Mouse (Mus musculus) A20 (cell line): ENCODE measurements around the gene Gm20441.
A peak's percentile ranks its signal among the peaks of the same experiment; 100 is the strongest.
"Not testable (repeated sequence)": the region's sequence is repeated elsewhere in the genome, so short reads cannot be mapped to it uniquely, and the experiment has no call there.

Experiments used
- DNase-seq: peaks from one replicate; pipeline ENCODE4 v3.0.0-alpha.2; 2011; ENCODE audit warnings: low read depth, low spot score

The Gm20441 gene

DNA sequence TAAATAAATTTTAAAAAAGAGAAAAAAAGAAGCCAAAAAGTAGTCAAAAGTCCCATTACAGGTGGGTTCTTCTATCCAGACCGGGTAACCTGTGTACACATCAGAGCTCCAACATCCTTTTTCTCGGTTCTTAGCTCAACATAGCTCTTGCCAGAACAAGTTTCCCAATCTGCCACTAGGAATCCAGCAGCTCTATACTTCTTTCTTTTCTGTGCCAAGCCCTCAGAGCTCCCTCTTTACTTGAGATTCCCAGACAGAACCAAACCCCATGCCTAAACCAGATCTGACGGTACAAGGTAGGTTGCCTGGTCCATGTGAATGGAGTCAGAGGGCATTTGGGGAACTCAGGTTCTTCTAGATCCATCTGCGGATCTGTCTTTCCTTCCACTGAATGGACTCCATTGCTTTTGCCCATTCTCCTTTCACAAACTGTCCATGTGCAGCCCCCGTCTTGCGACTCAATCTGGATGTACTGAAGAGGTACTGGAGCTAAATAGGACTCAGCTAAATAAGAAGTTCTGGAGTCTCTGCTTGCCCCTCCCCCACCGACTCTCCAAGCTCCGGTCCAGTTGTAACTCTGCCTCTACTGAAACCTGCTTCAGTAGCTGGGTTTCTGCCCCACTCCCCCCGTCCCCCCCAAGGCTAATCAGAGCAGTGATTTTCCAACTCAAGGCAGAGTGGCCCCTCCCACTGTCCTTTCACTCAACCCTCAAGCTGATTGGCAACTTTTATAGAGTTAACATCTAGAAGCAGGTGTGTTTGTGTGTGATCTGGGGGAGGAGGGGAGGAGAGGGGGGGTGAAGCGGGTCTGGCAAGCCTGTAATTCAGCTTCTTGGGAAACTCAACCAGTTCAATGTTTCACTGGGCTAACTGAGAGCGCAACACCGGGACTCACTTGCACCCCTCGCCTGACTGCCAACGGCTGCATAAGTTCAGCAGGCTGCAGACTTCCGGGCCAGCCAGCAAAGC lies 1.3 kb downstream of the Gm20441 start:
- DNase-seq = peak; percentile 79

DNA sequence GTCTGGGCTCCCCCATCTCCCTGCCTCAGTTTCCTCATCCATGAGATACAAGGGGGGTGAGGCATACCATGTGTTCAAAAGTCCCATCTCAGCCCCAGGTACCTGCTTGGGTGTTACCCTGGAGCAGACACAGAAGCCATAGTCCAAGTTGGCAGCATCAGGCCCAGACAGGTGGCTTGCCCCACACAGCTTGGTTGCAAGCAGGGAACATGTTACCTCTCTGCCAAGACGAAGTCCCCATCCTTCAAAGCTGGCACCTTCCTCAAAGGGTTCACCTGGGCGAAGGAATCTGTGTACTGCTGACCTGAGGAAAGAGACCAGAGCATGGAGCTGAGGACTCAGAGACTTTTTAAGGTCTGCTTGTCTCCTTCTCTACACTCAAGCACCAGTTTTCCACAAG lies 2.9 kb downstream of the Gm20441 start:
- DNase-seq = no peak

DNA sequence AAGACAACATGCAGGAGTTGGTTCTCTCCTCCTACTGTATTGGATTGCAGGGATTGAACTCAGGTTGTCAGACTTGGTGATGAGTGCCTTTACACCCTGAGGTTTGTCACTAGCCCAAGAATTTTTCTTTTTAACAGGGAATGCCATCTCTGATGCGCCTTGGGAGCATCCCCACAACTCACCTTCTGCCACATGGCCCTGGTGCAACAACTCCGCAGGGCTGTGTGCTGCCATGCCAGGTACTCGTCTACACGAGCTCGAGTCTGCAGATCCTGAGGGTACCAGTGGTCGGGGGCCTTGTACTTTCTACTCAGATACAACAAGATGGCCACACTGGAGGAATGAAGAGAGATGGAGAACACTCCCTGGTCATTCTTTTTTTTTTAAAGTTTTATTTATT lies 4.2 kb downstream of the Gm20441 start:
- no peak for DNase-seq

DNA sequence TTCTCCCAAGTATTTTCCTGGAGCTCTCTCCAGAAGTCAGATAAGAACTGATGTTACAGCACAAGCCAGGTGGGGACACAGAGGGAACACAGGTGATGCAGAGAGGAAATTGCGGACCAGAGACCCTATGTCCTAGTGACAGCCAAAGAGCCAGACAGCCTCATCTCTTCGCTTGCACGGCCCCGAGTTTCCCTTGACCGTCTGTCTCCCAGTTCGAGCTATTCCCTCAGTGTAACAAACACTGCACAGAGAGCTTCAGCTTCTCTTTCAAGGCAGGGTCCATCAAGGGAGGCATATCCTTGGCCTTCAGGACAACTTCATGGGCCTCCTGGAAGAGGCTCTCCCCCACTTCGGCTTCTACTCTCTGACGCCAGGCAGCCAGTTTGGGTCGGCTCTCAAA lies 6.2 kb downstream of the Gm20441 start:
- no peak for DNase-seq

DNA sequence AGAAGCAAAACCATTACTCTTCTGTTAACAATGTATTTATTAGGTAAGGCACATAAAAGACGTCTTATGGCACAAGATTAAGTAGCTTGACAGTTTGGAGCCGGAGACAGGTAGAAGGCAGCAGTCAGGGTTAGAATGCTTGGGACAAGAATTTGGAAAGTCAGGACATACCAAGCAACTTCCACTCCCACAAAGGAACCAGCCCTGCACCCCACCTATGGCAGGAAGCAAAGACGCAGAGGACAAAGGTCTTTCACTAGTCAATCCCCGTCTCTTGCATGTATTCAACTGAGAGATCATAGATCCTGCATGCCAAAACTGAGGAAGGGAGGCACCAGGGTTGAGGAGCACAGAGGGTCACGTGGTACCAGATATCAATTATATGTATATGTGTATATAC lies 6.7 kb downstream of the Gm20441 start:
- no peak for DNase-seq

DNA sequence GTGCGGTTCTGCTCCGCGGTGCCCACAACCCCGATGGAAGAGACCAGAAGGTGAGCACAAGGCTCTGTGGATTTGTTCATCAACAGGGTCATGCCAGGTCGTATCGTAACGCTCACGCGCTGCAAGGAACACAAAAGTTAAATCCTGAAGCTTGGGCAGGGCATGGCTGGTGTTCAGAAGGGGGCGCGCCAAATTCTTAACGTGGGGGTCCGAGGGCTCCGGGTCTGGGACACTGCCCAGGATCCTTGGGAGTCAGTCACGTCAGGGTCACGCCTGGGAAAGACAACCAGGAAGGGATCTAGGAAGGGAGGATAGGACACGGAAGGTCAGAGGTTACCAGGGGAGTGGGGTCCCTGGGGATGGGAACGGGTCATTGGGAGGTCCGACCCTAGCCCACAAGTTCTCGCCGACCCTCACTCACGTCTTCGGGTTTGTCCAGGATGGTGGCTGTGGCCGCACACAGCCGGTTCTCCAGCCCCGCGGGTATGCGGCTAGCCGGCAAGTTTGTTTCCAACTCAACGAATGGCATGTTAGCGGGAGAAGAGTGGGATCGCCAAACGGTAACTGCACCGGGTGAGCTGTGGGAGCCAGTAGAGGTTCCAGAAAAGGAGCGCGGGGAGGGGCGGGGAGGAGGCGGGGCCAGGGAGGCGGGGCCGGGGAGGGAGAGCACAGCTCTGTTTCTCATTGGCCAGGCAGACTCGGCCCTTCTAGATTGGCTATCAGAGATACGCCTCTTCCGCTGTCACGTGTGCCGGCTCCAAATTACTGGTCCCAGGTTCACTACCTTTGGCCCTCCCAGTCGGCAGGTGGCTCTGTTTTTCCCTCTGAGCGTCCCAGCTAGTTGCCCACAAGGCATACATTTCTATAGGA lies 7.7 kb downstream of the Gm20441 start, which contains the start of gene Ddt:
Gene Ddt, minus strand, starts transcription at position 620 of the 870 bp plus-strand sequence.
- DNase-seq = peak; percentile 94

DNA sequence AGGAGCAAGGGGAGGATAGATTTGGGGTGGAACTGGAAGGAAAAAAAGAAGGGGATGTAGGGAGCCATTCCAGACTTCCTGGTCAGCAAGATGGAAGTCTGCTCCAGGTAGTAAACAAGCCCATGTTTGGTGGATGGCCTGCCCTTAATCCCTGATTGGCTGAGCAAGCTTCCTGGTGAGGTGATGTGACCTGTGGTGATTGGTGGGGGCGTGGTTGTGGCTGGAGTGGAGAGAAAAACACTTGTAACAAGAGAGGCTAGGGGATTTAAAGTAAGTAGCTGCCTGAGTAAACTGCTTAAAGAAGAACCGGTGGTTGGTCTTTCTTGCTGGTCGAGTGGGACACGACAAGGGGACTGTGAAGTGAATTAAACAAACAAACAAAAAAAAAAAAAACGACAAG lies 13.0 kb downstream of the Gm20441 start:
- not testable (repeated sequence) for DNase-seq

DNA sequence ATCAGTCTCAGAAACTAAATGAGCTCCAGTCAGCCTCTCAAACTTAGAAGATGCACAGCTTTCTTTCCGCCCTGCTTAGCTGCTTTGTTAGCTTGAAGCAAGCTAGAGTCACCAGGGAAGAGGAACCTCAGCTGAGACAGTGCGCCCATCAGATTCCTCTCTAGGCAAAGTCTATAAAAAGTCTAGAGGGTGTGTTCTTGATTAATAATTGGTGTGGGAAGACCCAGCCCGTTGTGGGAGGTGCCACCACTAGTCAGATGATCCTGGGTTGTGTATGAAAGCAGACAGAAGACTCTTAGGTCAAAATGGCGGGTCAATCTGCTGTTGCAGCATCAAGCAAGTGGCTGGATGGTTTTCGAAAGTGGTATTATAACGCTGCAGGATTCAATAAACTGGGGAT lies 13.9 kb downstream of the Gm20441 start:
- DNase-seq = no peak

DNA sequence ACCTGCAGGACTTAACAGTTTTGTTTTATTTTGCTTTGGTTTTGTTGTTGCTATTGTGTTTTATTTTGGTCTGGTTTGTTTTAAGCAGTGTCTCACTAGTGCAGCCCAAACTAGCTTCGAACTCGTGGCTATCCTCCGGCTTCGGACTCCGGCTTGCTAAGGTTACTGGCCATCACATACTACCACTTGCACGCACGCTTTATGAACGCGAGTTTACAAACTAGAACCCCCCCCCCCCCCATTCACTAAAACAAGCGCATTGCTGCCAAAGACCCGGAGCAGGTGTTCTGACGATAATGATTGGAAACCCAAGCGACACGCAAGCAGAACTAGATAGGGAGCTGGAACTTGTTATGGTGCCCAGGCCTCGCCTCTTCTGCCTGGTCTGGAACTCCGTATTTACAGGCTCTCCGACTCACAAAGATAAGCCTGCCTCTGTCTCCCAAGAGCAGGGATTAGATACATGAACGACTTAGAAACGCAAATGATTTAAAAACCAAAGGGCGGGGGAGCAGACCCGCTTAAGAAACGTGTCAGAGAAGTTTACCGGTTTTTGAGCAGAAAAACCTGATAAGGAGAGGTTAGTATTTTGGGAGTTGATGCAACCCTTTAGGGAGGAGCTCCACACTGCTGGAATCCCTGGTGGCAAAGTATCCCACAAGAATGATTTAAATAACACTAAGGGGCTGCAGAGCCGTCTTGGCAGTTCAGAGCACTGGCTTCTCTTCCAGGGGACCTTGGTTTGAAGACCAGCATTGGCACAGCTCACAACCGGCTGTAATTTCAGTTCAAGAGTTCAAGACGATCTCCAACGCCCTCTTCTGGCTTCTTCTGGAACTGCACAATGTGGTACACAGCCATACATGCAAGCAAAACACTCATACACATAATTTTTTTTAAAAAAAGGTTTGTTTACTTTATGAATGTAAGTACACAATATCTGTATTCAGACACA lies 16.0 kb downstream of the Gm20441 start:
- peak; percentile 95 for DNase-seq

DNA sequence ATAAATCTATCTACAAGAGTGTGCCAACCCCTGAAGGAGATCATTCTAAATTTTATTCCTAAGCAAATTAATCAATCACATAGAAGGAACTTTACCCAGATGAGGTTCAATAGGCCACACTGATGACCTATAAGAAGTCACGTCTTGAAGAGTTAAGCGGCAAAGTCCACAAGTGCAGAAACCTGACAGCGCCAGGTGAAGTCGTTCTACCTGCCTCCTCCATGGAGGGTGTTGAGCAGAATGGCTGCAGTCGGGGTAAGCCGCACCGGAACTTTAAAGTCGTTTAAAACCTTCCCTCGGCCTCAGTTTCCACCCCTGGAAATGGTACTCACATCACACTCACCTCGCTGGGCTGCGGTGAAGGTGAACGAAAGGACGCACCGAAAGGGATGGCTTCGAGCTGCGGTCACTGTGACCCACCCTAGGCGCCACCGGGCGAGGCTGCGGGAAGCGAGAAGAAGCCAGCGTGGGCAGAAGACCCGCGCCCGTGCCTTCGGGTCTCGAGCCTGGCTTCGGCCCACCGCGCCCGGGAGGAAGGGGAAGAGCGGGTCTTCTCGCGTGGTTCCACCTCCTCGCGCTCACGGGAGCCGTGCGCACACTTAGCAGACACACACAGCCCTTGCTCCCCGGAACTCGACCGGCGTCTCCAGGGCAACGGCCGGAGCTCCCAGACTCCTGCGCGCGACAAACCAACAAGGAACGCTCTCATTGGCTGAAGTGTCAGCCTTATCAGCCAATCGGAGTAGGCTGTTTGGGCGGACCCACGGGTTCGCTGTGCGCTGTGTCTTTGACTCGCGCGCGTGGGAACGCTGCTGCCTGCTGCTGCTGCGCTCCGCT lies 16.9 kb downstream of the Gm20441 start, which contains the start of gene Cabin1:
Gene Cabin1, minus strand, starts transcription at position 660 of the 837 bp plus-strand sequence.
- DNase-seq = peak; percentile 99

DNA sequence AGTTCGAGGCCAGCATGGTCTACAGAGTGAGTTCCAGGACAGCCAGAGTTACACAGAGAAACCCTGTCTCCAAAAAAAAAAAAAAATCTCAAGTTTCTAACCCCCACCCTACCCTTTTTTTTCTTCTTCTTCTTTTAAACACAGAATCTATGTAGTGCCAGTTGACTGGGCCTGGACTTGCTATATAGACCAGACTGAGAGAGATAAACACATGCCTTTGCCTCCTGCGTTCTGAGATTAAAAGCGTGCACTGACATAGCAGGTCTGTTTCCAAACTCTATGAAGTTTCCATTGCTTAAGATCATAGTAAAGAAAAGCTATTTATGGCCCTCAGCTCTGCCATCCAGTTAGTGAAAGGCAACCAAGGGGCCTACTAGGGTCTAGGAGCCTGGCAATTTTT lies 18.3 kb downstream of the Gm20441 start:
- no peak for DNase-seq

DNA sequence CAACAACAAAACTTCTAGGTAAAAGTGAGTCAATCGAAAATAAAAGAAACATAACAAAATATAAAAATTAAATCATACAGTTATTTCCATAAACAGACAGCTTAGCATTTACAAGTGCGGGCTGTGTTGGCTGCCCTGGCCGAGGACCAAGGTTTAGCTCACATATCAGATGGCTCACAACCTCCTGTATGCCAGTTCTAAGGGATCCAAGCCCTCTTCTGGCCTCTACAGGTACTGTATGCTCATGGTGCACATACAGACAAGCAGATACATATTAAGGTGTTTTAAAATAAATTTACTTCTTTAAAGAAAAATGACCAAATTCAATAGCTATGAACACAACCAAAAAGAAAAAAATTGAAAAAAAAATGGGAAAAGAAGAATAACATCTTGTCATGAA lies 20.4 kb downstream of the Gm20441 start:
- no peak for DNase-seq

DNA sequence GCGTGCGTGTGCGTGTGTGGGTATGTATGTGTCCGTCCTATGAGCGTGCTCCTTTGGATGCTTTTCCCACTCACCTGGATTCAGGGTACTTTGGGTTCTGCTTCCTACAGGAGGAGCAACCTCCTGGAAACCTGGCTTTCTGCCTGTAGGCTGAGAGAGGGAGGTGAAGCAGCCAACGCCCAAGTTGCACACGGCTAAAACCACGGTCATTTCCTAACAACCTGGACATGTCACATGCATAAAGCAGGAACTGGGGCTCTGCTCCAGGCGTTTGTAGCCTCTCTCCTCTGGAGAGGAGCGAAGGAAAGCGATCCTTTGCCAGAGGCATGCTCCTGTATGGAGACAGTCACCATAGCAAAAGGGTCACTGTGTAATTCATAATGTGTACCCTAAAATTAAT lies 24.0 kb downstream of the Gm20441 start:
- DNase-seq = no peak

DNA sequence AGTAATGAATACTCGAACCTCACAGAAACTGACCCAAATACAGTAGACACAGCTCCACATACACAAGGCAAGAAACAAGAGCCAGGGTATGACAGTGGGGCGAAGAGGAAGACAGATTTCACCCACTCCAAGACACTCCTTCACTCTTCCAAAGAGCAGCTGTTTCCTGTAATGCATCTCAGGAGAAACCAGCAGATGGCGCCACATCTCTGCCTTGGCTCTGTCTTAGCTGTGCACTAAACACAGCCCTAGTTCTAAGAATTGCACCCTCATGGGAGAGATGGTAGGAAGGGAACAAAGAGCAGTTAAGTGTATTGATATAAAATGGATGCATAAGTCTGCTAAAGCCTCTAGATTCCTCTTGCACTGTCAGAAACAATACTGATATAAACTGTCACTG lies 36.7 kb downstream of the Gm20441 start:
- DNase-seq = peak; percentile 74

DNA sequence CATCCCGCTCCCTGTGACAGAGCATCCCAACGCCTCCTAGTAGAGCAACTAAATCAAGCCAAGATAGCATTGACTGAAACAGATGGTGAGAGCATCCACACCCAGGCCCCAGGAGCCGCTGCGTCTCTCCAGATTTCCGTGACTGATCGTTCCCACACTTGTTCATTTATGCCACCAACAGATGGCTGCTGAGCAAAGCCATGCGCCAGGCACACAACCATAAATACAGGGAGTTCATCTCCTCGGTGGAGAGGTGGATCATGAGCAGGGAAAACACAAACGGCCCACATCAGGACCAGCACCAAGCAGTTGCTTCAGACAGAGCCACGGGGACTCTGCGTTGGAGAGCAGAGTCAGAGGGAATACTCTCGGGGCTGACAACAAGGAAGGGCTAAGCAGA lies 37.4 kb downstream of the Gm20441 start:
- no peak for DNase-seq

DNA sequence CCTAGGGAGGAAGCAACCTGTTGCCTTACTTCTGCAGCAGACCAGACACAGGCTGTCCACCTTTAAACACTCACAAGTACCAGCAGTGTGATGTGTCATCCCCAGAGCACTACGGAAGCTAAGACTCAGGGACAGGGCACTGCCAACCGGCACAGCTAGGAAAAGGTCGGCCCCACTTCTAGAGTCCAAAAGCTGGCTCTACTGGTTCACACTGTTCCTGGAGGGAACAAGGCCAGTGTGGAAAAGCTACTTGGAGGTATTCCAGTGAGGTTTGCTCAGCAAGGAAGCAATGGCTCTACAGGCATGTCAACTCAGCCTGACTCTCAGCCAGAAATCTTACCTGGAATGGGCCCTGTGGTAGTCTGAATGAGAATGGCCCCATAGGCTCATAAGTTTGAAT lies 39.9 kb downstream of the Gm20441 start:
- DNase-seq = no peak

DNA sequence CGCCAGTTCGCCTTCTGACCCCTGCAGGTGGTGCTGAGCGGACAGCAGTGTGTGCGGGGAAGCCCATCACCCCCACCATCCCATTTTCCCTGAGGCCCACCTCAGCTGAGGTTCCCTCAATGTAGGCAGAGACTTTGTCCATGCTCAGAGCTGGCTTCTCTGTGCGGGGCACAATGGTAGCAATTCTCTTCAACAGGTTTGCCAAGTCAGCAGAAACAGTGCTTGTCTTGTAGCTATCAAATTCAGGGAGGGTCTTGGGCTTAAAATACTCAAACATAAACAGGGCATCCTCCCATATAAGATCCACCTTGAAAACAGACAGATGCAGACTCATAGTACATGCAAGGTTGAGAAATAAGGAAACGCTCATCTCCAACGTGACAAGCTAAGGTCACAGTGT lies 55.3 kb downstream of the Gm20441 start:
- DNase-seq = no peak
